Comparison of ENCODE assay signal across 21 mouse cellular contexts in genomic region chr17:90127561-90127960, GRCm38 (mm10).
DNase-seq lines count a peak whose midpoint lies in the region; ATAC-seq and TF ChIP-seq lines count a peak whose summit lies in the region.
"Had no signal": no experiment of that assay in that cellular context is flagged by ENCODE, and none has a peak within 500 bp of the region (broad histone marks: within the 10 kb centered on the region; RNA-seq: fewer than 3 reads in every experiment).

No protein-coding gene starts in this region.

- H3K9me3 ChIP-seq in kidney, postnatal 0 days (replicated peaks; ENCODE audit: low read length), result no peaks in the 10 kb centered on the region
- H3K9me3 ChIP-seq: embryonic facial prominence, embryonic 13.5 days; forebrain, embryonic 15.5 days; heart, embryonic 10.5 days; hindbrain, embryonic 12.5 days had no signal

- intact Hi-C loops in gastrocnemius, adult 2 months (cut with DNase I), result no loop called here

- no peak for TF ChIP-seq CTCF in kidney, postnatal 0 days (IDR thresholded peaks at IDR 0.05; ENCODE audit: low read depth)
- TF ChIP-seq CTCF in gastrocnemius, adult 2 months (IDR thresholded peaks at IDR 0.05), result no peak

- H3K27ac ChIP-seq in kidney, postnatal 0 days, result no peak overlapping the region
- no peak overlapping the region for H3K27ac ChIP-seq in gastrocnemius, adult 2 months
- H3K27ac ChIP-seq: embryonic facial prominence, embryonic 13.5 days; forebrain, embryonic 15.5 days; heart, embryonic 10.5 days; hindbrain, embryonic 12.5 days had no signal

- no peak overlapping the region for H3K4me2 ChIP-seq in kidney, postnatal 0 days (ENCODE audit: low read length)
- H3K4me2 ChIP-seq: embryonic facial prominence, embryonic 13.5 days; forebrain, embryonic 15.5 days; hindbrain, embryonic 12.5 days had no signal

- DNase-seq in adrenal gland, postnatal 10 days, result peak; percentile 42
- DNase-seq in adrenal gland, adult 18-20 months (ENCODE audit: low spot score in 2 of 2), result no peak
- DNase-seq in kidney, postnatal 0 days (ENCODE audit: low spot score), result peak; percentile 9
- DNase-seq in kidney, postnatal 36 days, result no peak
- DNase-seq in 3T3-L1 (ENCODE audit: low read depth, low spot score), result peak; percentile 5
- DNase-seq in adipocyte (ENCODE audit: low spot score), result peak; percentile 38
- no peak for DNase-seq in gastrocnemius, adult 2 months
- DNase-seq: cerebellum, adult 11-12 months; cerebellum, adult 9-10 months; cerebellum, postnatal 25 days; gastrocnemius, postnatal 10 days; heart, adult 18-20 months; heart, postnatal 10 days; heart, postnatal 4 days; kidney, adult 11 months had no signal

- no peak overlapping the region for H3K9ac ChIP-seq in kidney, postnatal 0 days (ENCODE audit: low read depth, low read length)
- H3K9ac ChIP-seq: embryonic facial prominence, embryonic 13.5 days; forebrain, embryonic 15.5 days; hindbrain, embryonic 12.5 days had no signal

- ATAC-seq in kidney, postnatal 0 days (replicated peaks; ENCODE audit: low FRiP score, low read depth), result no peak
- ATAC-seq in inflammation-experienced regulatory T-cells, adult 6 months, result no peak
- ATAC-seq: forebrain, embryonic 15.5 days; hindbrain, embryonic 16.5 days had no signal

- H3K4me1 ChIP-seq in kidney, postnatal 0 days (replicated peaks; ENCODE audit: insufficient read depth, low read length), result no peaks in the 10 kb centered on the region
- H3K4me1 ChIP-seq: embryonic facial prominence, embryonic 13.5 days; forebrain, embryonic 15.5 days; heart, embryonic 10.5 days; hindbrain, embryonic 12.5 days had no signal

- 55% methylated on average over 1 of the region's 1 CpGs for WGBS in kidney, postnatal 0 days

- H3K27me3 ChIP-seq in kidney, postnatal 0 days (ENCODE audit: insufficient read depth, low read length), result no peaks in the 10 kb centered on the region
- H3K27me3 ChIP-seq: embryonic facial prominence, embryonic 13.5 days; forebrain, embryonic 15.5 days; hindbrain, embryonic 12.5 days had no signal

- no peak overlapping the region for H3K4me3 ChIP-seq in kidney, postnatal 0 days (replicated peaks; ENCODE audit: low read depth, low read length)
- H3K4me3 ChIP-seq in gastrocnemius, adult 2 months, result no peak overlapping the region
- H3K4me3 ChIP-seq: embryonic facial prominence, embryonic 13.5 days; forebrain, embryonic 15.5 days; heart, embryonic 10.5 days; hindbrain, embryonic 12.5 days had no signal

- no peaks in the 10 kb centered on the region for H3K36me3 ChIP-seq in kidney, postnatal 0 days (ENCODE audit: insufficient read depth, low read length)
- H3K36me3 ChIP-seq: embryonic facial prominence, embryonic 13.5 days; forebrain, embryonic 15.5 days; heart, embryonic 10.5 days; hindbrain, embryonic 12.5 days had no signal

Comparison
In these comparisons a context has a peak if more than half of its experiments do, and no peak if none do; other contexts are left out.
1. DNase-seq: peak in adrenal gland, postnatal 10 days (single experiment), kidney, postnatal 0 days (single experiment), 3T3-L1 (single experiment) and adipocyte (single experiment); none in adrenal gland, adult 18-20 months (0 of 2), kidney, postnatal 36 days (0 of 2) and gastrocnemius, adult 2 months (single experiment).